Mouse (Mus musculus): ENCODE measurements around the gene Slc22a14. TPM values are rescaled to one million over a fixed set of nuclear protein-coding genes. Genes with fewer than 3 reads are reported as not detected.
"Not testable (repeated sequence)": the region's sequence is repeated elsewhere in the genome, so short reads cannot be mapped to it uniquely, and the experiment has no call there.

The Slc22a14 gene
- total and polyA plus RNA-seq, 2 experiments: not detected

GRCm38 (mm10) chr9:119388956-119389355 is 23.6 kb upstream of the Slc22a14 start:
- Histone ChIP-seq H3K36me3 (ENCODE audit: control insufficient read depth, insufficient read depth, low read length) (peaks cover 53% of the 10 kb centered on the region), H3K79me2 (ENCODE audit: control insufficient read depth, insufficient read depth, low read length) (no peaks in the 10 kb centered on the region), H3K9ac (ENCODE audit: low read depth, low read length) (no peak overlapping the region), H3K4me3 (ENCODE audit: insufficient read depth, low read depth, low read length) (no peak overlapping the region), H3K4me1 (ENCODE audit: control insufficient read depth, insufficient read depth, low read length) (no peaks in the 10 kb centered on the region), H3K27me3 (ENCODE audit: control insufficient read depth, insufficient read depth, low read length) (no peaks in the 10 kb centered on the region), H3K27ac (replicated peaks; ENCODE audit: insufficient read depth, low read depth, low read length) (no peak overlapping the region)
- 73% methylated on average over 5 of the region's 5 CpGs for WGBS
- no peak for DNase-seq (ENCODE audit: extremely low read depth, low read depth, low spot score)
- TF ChIP-seq POLR2A (IDR thresholded peaks at IDR 0.05; ENCODE audit: extremely low read depth, insufficient read depth, low read length) (no peak), CTCF (IDR thresholded peaks at IDR 0.05; ENCODE audit: low read depth, low read length) (no peak)

GRCm38 (mm10) chr9:119382603-119383002 is 17.2 kb upstream of the Slc22a14 start:
- Histone ChIP-seq H3K4me1 (ENCODE audit: control insufficient read depth, insufficient read depth, low read length) (no peaks in the 10 kb centered on the region), H3K27ac (replicated peaks; ENCODE audit: insufficient read depth, low read depth, low read length) (no peak overlapping the region), H3K36me3 (ENCODE audit: control insufficient read depth, insufficient read depth, low read length) (peaks cover 58% of the 10 kb centered on the region), H3K9ac (ENCODE audit: low read depth, low read length) (no peak overlapping the region), H3K4me3 (ENCODE audit: insufficient read depth, low read depth, low read length) (no peak overlapping the region), H3K79me2 (ENCODE audit: control insufficient read depth, insufficient read depth, low read length) (no peaks in the 10 kb centered on the region), H3K27me3 (ENCODE audit: control insufficient read depth, insufficient read depth, low read length) (no peaks in the 10 kb centered on the region)
- TF ChIP-seq POLR2A (IDR thresholded peaks at IDR 0.05; ENCODE audit: extremely low read depth, insufficient read depth, low read length): no peak
- TF ChIP-seq CTCF (IDR thresholded peaks at IDR 0.05; ENCODE audit: low read depth, low read length): no peak
- no peak for DNase-seq (ENCODE audit: extremely low read depth, low read depth, low spot score)
- 75% methylated on average over 6 of the region's 6 CpGs for WGBS

DNA sequence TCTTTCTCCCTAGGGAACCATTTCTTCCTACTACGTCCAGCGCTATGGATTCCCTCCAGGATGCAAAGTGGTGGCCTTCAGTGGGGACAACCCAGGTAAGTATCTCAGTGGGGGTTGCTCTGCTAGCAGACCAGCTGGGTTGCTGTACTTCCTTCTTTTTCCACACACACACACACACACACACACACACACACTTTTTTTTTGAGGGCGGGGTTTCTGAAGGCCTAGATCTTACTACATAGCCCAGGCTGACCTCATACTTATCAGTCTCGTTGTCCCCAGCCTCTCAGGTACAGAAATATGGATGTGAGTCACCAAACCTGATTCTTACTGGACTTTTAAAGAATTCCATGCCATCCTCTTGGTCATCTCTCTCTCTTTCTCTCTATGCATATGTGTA is 12.9 kb upstream of the Slc22a14 start:
- no peak overlapping the region for H3K9ac ChIP-seq (ENCODE audit: low read depth, low read length)
- H3K4me1 ChIP-seq (ENCODE audit: control insufficient read depth, insufficient read depth, low read length): no peaks in the 10 kb centered on the region
- whole genome bisulfite sequencing: 87% methylated on average over 4 of the region's 4 CpGs
- DNase-seq (ENCODE audit: extremely low read depth, low read depth, low spot score): no peak
- TF ChIP-seq CTCF (IDR thresholded peaks at IDR 0.05; ENCODE audit: low read depth, low read length) (no peak), POLR2A (IDR thresholded peaks at IDR 0.05; ENCODE audit: extremely low read depth, insufficient read depth, low read length) (no peak)
- H3K27ac ChIP-seq (replicated peaks; ENCODE audit: insufficient read depth, low read depth, low read length): no peak overlapping the region
- H3K4me3 ChIP-seq (ENCODE audit: insufficient read depth, low read depth, low read length): no peak overlapping the region
- 0 out of 2 replicates have a peak, but pooled peaks cover 2% of the 10 kb centered on the region for H3K79me2 ChIP-seq (ENCODE audit: control insufficient read depth, insufficient read depth, low read length)
- peaks cover 60% of the 10 kb centered on the region for H3K36me3 ChIP-seq (ENCODE audit: control insufficient read depth, insufficient read depth, low read length)
- H3K27me3 ChIP-seq (ENCODE audit: control insufficient read depth, insufficient read depth, low read length): no peaks in the 10 kb centered on the region

GRCm38 (mm10) chr9:119375556-119375955 is 10.2 kb upstream of the Slc22a14 start:
- DNase-seq (ENCODE audit: extremely low read depth, low read depth, low spot score): no peak
- Histone ChIP-seq H3K4me1 (ENCODE audit: control insufficient read depth, insufficient read depth, low read length) (no peaks in the 10 kb centered on the region), H3K27me3 (ENCODE audit: control insufficient read depth, insufficient read depth, low read length) (no peaks in the 10 kb centered on the region), H3K79me2 (ENCODE audit: control insufficient read depth, insufficient read depth, low read length) (0 out of 2 replicates have a peak, but pooled peaks cover 2% of the 10 kb centered on the region), H3K4me3 (ENCODE audit: insufficient read depth, low read depth, low read length) (no peak overlapping the region), H3K36me3 (ENCODE audit: control insufficient read depth, insufficient read depth, low read length) (peaks cover 65% of the 10 kb centered on the region), H3K27ac (replicated peaks; ENCODE audit: insufficient read depth, low read depth, low read length) (no peak overlapping the region), H3K9ac (ENCODE audit: low read depth, low read length) (no peak overlapping the region)
- 87% methylated on average over 6 of the region's 6 CpGs for WGBS
- TF ChIP-seq CTCF (IDR thresholded peaks at IDR 0.05; ENCODE audit: low read depth, low read length): no peak
- no peak for TF ChIP-seq POLR2A (IDR thresholded peaks at IDR 0.05; ENCODE audit: extremely low read depth, insufficient read depth, low read length)

DNA sequence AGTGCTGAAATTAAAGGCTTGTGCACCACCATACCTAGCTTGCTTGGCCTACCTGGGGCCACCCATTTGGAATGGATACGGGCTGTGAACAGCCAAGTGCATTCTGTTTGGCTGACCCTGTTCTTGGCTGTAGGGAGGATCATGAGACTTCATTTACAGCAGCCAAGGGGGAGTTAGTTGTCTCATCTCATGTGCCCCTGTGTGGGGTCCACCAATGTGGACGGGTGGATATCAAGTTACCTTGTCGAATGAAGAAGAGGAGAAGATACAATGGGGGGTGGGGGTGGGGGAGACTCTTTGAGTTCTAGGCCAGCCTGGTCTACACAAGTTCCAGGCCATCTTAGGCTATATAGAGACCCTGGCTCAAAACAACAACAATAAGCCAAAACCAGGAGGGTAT is 9.7 kb upstream of the Slc22a14 start:
- DNase-seq (ENCODE audit: extremely low read depth, low read depth, low spot score): no peak
- Histone ChIP-seq H3K4me1 (ENCODE audit: control insufficient read depth, insufficient read depth, low read length) (no peaks in the 10 kb centered on the region), H3K27ac (replicated peaks; ENCODE audit: insufficient read depth, low read depth, low read length) (no peak overlapping the region), H3K9ac (ENCODE audit: low read depth, low read length) (no peak overlapping the region), H3K36me3 (ENCODE audit: control insufficient read depth, insufficient read depth, low read length) (peaks cover 66% of the 10 kb centered on the region), H3K27me3 (ENCODE audit: control insufficient read depth, insufficient read depth, low read length) (no peaks in the 10 kb centered on the region), H3K4me3 (ENCODE audit: insufficient read depth, low read depth, low read length) (no peak overlapping the region), H3K79me2 (ENCODE audit: control insufficient read depth, insufficient read depth, low read length) (0 out of 2 replicates have a peak, but pooled peaks cover 2% of the 10 kb centered on the region)
- TF ChIP-seq POLR2A (IDR thresholded peaks at IDR 0.05; ENCODE audit: extremely low read depth, insufficient read depth, low read length) (no peak), CTCF (IDR thresholded peaks at IDR 0.05; ENCODE audit: low read depth, low read length) (no peak)
- 85% methylated on average over 3 of the region's 3 CpGs for WGBS

DNA sequence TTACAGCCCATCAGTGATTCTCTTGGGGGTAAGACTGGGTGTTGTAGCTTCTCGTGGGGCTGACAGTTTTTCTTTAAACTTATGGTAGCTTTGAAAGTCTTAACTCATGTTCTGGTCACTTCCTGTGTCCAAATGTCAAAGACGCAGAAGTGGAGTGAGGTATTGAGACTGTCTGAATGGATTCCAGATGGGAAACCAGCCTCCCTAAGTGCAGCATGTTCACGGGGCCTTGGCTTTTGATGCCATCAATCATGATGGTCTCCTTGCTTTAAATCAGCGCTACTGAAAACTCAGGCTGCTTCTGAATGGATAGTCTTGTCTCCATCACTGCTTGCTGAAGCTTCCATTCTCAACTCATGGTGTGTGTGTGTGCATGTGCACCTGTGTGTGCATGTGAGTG is 5.9 kb upstream of the Slc22a14 start:
- Histone ChIP-seq H3K36me3 (ENCODE audit: control insufficient read depth, insufficient read depth, low read length) (peaks cover 59% of the 10 kb centered on the region), H3K27me3 (ENCODE audit: control insufficient read depth, insufficient read depth, low read length) (no peaks in the 10 kb centered on the region), H3K4me3 (ENCODE audit: insufficient read depth, low read depth, low read length) (no peak overlapping the region), H3K27ac (replicated peaks; ENCODE audit: insufficient read depth, low read depth, low read length) (no peak overlapping the region), H3K4me1 (ENCODE audit: control insufficient read depth, insufficient read depth, low read length) (no peaks in the 10 kb centered on the region), H3K79me2 (ENCODE audit: control insufficient read depth, insufficient read depth, low read length) (0 out of 2 replicates have a peak, but pooled peaks cover 2% of the 10 kb centered on the region), H3K9ac (ENCODE audit: low read depth, low read length) (no peak overlapping the region)
- DNase-seq (ENCODE audit: extremely low read depth, low read depth, low spot score): no peak
- WGBS: 92% methylated on average over 4 of the region's 4 CpGs
- TF ChIP-seq CTCF (IDR thresholded peaks at IDR 0.05; ENCODE audit: low read depth, low read length): no peak
- no peak for TF ChIP-seq POLR2A (IDR thresholded peaks at IDR 0.05; ENCODE audit: extremely low read depth, insufficient read depth, low read length)

GRCm38 (mm10) chr9:119370770-119371169 is 5.4 kb upstream of the Slc22a14 start:
- not testable (repeated sequence) for H3K9ac ChIP-seq (ENCODE audit: low read depth, low read length); H3K4me1 ChIP-seq (ENCODE audit: control insufficient read depth, insufficient read depth, low read length); H3K27ac ChIP-seq (replicated peaks; ENCODE audit: insufficient read depth, low read depth, low read length); DNase-seq (ENCODE audit: extremely low read depth, low read depth, low spot score); H3K27me3 ChIP-seq (ENCODE audit: control insufficient read depth, insufficient read depth, low read length); H3K4me3 ChIP-seq (ENCODE audit: insufficient read depth, low read depth, low read length); H3K79me2 ChIP-seq (ENCODE audit: control insufficient read depth, insufficient read depth, low read length)
- H3K36me3 ChIP-seq (ENCODE audit: control insufficient read depth, insufficient read depth, low read length): peaks cover 57% of the 10 kb centered on the region
- 93% methylated on average over 4 of the region's 4 CpGs for WGBS
